Mouse (Mus musculus) embryo, embryonic 9.5 days (tissue): ENCODE results near the gene Cplx1.

Experiments
- DNase-seq: peaks from one replicate; pipeline ENCODE4 v3.0.0-alpha.2; 2017; ENCODE audit errors: extremely low spot score

The Cplx1 gene

DNA sequence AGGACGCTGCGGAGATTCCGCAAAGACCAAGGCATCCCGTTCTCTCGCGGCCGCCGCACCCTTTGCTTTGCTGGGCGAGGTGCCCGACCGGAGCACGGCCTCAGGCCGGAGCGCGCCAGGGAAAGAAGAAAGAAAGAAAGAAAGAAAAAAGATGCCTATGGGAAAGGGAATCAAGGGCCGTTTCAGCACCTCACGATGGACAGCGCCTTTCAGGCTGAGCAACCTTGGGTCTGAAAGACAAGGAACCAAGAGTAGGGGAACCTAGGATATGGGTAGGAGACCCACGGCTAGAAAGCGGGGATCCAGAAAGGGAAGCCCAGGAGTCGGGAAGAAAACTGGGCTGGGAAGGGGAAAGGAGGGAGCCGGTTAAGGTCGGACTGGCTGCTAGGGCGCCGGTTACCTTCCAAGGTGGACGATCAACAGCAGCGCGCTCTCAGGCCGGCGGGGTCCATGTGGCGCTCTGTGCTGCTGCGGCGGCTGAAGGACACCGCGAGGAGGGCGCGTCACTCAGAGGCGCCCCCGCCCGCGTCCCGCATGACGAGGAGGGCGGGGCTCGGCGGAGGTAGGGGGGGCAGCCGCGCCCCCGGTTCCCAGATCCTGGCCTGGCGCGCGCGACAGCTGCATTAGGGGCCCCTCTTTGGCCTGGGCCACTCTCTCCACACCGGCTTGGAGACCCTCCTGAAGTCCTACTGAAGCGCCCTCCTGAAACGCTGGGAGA lies at the start of gene Cplx1:
TSS of gene Cplx1 (minus strand) at position 536 of the 718 bp plus-strand sequence.
- DNase-seq = peak; percentile 72

DNA sequence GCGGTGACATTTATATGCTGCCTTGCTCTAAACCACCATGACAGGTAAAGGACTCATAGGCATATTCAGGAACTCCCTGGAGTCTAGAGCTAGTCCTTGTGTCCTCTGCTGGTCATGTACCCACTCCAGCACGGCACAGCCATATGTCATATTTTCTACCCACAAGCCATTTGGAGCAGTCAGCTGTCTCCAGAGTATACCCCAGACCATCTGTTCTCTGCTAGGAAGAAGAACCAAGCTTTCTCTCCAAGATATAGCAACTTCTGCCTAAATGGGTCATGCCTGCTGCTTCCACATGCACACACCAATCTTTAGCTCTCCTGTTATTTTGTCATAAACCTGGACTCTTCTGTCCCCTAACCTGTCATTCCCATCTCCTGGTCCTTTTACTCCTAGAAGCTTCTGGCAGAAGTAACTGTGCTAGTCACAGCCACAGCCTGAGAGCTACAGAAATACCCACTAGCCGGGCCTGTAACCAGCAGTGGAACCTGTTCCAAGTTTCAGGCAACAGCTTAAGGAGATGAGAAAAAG lies 31.6 kb upstream of the Cplx1 start:
- no peak for DNase-seq

DNA sequence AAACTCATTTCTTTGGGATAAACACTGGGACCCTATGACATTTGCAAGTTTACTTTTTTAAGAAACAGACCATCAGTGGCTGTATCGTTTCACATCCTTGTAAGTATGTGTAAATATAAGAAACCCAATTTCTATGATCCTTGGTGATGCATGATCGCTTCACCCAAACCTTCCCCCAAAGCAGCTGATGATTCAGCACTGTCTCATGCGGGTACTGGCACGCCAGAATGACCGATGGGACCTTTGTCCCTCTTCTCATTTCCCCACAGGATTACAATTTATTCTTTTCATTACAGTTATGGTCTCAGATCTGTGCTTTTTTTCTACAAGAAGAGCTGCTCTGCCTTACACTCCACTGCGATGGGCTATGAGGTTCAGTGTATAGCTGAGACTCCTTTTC lies 23.2 kb upstream of the Cplx1 start:
- no peak for DNase-seq

DNA sequence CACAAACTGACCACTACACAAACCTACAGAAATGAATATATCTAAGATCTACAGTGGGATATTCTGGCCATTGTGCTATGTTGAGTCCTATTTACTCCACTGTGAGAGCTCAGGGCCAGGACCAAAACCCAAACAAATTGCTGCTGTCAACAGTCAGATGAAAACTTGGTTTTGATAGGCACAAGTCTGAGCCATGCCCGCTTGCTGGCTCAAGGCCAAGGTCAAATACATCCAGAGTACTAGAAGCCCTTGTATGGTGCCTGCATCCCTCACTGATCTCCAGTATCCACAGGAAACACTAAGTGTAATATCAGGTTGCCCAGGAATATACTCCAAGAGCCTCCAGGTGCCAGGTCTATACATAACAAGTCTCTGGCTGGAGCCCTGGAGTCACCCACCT lies 21.2 kb upstream of the Cplx1 start:
- DNase-seq = no peak

DNA sequence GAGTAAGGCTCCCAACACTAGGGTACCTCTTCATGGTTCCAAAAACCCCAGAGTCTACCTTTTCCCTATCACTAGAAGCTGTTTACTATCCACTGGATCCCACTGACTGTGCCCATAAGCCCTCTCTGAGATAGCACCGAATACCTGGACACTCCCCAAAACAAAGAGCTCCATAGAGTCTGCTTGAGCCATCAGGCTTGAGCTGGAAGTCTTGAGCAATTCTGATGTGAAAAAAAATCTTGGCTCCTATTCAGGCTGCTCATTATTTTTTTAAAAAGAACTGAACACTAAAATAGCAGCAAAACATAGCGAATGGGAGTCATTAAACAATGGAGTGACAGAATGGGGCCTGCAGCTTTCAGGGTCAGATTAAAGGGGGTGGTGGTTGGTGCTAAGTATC lies 17.3 kb upstream of the Cplx1 start:
- no peak for DNase-seq

DNA sequence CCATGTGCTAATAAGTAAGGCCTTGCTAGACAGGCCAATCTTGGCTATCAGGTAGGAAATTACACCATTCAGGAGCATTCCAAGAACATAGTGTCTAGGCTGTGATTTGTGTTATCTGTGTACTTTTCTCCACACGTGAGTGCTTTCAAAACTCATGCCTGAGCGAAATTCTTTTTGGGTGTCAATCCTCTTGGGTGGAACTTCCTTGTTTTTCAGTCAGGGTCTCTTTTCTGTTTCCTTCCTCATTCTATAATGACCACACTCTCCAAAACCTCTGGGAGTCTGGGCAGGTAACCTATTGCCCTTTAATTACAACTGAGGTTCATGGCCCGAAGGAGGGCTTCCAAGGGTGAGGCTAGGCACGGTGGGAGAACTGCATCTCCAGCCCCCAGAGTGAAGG lies 16.7 kb upstream of the Cplx1 start:
- DNase-seq = no peak

DNA sequence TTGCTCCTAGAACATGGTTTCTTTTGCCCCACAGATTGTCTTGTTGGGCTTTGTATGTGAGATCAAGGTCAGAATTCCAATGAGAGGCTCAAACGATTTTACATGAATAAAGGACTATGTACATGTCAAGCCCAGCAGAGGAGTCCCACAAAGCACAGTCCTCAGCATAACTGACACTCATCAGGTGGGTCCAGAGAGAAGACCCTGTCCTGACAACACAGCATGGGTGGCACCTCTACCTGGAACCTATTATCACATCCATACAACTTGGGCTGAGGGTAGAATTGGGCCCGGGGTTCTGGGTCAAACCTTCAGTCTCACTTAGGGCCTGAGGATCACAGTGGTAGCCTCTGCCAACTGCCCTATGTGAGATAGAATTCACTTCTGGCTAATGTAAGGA lies 15.6 kb upstream of the Cplx1 start:
- no peak for DNase-seq

DNA sequence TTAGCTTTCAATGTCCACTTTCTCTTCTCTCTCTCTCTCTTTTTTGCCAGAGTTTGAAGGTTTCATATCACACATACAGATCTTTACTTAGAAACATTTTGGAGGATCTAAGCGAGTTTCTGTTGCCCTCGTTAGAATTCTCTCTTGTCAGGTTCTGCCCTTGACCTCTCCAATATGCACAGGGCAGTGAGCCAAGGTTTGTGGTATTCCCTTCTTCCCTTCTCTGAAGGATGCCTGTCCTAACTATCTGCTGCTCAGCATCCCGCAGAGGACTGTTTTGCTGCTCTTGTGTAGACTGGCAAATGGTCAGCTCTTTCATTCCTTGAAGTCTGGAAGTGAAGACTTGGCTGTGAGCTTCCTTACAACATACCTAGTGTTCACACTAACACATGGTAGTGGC lies 14.5 kb upstream of the Cplx1 start:
- no peak for DNase-seq

DNA sequence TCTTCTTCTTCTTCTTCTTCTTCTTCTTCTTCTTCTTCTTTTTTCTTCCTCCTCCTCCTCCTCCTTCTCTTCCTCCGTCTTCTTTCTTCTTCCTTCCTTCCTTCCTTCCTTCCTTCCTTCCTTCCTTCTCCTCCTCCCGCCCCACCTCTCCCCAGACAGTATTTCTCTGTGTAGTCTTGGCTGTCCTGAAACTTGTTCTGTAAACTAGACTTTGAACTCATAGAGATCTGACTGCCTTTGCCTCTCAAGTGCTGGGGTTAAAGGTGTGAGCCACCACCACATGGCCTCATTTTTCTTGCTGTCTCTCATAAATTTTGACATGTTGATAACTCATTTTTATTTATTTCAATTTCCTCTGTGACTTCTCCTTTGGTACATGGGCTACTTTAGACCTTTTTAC lies 12.7 kb upstream of the Cplx1 start:
- no peak for DNase-seq

DNA sequence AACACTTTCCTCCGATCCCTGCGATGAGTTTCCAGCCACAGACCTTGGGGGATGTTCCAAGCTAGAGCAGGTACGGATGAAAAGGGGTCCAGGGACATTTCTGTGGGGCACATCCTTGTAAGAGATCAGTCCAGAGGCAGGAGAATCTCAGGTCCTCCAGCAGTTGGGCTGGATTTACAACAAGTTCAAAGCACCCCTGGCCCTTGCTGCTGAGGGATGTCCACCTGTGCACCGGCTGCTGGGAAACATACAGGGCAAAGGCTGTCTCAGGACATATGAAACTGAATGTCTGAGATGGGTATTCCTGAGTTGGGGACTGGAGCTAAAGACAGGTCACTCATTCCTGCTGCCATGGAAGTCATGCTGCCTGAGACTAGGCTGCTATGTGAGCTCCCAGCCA lies 7.2 kb upstream of the Cplx1 start:
- no peak for DNase-seq

DNA sequence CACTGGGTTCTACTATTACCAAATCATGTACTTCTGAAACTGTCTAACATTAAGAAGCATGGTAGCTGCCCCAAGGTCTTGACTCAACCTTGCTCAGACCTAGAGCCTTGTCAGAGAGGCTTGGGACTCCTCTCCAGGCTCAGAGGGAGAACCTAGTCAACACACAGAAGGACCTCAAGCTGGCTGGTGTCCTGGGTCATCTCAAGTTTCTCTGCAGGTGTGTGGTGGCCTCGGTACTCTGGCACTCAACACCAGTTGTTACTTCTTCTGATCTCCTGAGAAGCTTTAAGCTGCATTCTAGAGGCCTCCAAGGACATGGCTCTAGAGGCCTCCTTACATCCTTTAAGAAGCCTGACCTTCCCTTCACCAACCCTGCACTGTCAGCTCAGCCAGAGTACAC lies 4.2 kb upstream of the Cplx1 start:
- no peak for DNase-seq

DNA sequence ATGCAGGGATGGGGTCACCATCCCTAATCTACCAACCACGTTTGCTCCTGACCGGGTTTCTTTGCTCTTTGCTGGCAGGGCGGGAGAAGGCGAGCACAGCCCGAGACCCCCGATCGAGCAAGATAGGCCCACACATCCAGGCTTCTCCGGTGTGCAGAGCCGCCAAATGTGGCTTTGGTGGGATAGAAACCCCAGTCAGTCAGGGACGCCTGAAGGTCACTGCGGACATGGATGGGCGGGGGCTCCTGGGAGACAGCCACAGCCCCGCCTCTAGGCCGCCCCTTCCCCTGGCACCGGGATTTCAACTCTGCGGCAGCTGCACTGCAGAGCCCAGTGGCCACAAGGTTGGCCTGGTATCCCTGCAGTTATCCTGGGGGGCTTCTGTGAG lies 377 bp upstream of the Cplx1 start:
- no peak for DNase-seq

DNA sequence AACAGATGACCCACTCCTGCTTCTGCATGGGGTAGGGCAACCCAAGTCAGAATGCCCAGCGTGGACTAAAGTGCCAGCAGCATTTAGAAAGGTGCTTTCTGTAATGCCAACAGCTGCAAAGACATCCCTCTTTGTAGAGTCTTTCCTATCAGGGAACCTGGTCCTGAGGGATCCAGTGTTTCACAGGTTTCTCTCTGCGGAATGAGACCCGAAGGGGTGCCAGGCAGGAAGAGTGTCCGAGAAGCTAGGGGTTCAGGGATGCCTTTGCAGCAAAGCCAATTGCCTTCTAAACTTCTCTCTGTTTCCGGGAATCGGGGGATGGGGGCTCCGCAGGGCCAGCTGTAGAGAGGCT lies 711 bp downstream of the Cplx1 start:
- DNase-seq = no peak

DNA sequence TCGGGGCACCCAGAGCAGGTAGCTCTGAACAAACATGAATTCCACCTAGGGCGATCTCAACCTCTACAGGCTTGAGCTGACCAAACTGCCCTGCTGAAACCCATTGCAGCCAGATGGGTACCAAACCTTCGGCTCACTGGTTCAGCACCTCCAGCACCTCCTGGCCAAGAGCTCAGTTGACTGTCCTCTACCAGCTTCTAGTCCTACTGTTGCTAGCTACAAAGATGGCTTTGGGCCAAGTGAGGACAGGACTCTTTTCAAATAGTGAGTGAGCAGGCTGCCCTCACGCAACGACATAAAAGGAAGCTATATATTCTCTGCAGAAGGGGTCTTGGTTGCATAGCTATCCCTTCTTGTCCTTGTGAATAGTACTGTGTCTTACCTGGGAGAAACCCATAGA lies 2.2 kb downstream of the Cplx1 start:
- DNase-seq = no peak

DNA sequence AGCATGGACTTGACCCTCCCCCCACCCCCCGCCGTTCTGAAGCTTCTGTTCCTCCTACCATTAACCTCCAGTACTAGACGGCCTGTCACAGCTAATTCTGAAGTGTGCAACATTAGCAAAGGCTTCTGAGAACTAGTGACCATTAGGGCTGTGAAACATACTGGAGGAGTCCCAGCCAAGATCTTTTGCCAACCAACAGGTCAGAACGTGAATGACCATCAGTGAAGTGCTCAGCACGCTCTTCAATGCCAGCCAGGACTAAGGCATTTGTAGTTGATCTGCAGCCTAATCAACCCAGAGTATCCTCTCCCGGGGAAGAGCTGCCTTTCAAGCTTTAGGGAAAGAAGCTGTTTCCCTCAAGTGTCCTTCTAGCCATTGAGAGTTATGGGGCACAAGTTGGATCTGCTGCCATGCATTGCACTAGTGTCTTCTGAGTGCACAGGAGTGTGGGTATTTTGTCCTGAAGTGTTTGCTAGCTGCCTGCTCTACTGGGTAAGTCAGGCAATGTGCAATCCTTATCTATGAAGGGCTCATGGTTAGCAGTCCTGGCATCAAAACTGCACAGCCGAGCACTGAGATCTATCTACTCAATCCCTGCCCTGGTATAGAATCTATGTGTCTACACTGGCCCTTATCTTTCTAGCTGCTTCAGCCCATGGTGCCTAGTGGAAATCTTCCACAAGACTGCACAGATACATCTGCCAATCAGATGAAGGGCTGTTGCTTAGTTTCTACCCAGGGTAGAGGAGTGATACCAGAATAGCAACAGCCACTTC lies 6.1 kb downstream of the Cplx1 start:
- no peak for DNase-seq

DNA sequence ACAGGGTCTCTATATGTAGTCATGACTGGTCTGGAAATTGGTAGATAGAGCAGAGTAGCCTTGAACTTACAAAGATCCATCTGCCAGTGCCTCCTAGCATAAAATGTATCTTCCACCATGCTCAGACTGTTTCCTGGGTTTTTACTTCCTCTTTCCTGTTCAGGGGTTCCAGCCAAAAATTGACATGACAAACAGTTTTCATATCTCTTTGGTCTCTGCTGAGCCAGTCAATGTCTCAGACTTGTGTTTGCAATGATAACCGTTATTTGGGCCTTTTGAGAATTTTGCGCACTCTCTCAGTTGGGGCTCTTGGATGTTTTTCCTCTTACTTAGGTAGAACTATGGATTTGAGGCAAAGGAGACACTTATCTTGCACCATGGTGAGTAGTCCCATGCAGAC lies 15.6 kb downstream of the Cplx1 start:
- DNase-seq = no peak

DNA sequence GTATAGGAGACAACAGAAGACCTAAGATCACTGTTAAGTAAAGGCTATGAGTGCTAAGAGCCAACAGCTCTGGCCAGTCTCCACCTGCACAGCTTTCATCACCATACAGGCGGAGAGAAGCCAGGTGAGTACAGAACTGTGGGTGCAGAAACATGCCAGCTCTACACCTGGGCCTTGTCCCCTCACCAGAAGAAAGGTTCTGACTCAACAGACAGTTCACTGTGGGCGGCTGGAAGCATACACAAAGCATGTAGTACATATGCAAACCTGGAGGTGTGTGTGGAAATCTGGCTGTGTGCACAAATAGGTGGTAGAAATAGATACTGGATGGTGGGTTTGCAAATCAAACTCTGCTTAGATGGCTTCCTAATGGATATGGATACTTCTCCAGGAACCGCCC lies 27.2 kb downstream of the Cplx1 start:
- DNase-seq = no peak

DNA sequence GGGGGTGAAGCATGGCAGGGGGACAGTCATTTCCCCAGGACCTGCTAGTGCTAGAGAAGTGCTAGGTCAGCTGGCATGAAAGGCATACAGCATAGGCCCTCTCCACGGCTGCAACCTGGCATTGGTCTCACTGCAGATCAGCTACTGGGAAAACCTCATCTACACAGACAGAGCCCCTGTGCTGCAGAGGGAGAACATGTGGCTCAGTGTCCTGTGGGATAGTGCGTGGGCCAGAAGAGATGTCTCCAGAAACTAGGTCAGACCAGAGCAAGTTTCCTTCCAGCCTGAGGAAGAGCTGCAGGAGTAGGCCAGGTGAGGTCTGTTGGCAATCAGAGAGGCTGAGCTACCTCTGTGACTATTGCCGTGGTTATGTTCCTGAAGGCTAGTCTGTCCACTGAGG lies 27.9 kb downstream of the Cplx1 start:
- no peak for DNase-seq

DNA sequence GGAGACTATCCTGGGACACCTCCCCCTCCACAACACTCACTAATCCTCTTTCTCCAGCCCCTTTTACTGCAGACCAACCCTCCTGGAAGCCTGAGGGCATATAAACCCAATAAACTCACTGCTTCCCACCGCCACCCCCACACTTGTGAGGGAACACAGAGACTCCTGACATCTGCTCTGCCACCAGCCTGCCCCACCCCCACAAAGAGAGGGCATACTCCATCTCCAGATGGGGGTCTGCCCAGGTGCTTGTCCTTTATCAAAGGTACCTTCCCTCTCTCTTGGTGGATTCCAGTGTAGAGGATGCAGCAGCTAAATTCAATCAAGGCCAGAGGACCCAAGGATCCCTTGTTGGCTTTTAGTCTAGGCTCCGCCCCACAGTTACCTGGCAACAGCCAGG lies 28.8 kb downstream of the Cplx1 start:
- no peak for DNase-seq

DNA sequence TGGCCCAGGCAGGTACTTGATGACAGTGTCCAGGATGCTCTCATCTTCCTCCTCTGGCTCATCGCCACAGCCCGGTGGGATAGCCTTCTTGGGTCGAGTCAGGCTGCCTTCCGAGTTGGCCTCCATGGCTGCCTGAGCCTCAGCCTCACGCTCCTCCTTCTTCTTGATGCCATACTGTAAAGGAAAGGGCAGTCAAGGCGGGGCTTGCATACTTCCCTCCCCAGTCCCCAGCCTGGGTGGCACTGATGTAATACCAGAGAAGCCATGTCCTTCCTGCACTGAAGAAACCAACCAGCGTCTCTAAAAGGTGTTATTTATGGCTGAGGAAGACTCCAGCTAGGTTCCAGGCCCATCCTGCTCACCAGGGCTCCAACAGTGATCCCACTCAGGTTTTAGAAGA lies 29.7 kb downstream of the Cplx1 start:
- no peak for DNase-seq

DNA sequence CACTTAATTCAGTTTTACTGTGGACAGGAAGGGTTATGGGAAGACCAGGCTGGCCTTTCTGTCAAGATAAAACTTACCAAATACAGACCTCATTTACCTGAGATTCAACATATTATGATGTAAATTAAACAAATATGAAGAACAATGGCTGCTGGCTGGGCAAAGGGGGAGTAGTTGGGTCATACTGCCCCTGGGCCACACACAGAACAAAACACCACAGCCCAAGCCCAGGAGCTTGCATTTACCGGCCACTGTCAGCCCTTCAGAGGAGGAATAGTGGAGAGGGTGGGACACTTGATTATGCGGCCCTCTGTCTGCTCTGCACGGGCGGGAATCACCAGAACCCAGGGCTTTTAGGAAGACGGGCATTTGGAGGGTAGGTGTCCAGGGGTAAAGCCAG lies 30.9 kb downstream of the Cplx1 start:
- no peak for DNase-seq

DNA sequence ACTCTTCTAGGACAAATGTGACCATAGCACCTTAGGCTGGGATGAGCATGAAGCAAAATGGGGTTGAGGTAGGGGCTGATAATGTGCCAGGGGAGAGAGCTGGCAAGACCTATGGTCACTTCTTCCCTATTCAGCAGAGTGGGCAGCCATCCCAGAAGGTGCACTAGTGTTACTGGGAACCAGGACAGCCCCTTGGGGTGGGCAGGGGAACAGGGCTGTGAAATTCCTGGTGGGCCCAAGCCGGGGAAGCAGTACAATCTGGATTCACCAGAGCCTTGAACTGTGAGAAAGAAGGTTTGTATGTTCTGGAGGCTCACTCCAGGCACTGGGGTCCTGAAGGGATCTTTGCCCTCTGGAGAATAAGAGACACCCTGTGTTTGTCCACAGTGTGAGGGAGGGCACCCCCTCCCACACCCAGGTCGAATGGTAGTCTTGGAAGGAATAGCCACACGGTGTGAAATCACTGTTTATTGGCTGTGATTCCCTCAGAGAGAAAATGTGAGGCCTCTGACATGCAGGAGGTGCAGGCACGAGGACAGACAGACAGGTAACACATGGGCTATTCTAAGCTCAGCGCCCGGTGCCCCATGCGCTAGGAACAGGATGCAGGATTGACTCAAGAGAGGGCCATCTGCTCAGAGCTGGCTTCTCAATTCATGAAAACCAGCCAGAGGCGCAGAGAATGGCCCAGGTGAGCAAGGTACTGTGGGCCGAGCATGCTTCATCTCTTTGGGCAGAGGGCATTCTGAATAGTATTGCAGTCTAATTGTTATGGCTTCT lies 31.5 kb downstream of the Cplx1 start:
- no peak for DNase-seq

DNA sequence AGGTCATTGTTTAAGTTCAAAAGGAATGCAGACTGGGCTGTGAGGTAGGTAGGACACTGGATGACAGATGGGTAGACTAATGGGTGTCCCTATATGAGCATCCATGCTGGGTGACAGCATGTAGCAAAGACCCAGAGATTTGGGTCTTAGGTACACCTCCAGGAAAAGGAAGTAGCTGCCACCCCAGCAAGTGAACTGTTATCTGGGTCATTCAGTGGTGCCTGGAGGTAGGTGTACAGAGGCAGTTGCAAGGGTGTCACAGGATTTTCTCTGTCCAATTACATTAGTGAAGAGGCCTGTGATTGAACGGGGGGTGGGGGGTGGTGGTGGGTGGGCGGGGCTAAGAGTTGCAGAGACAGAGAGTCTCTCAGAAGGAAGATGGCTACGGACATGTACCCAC lies 33.2 kb downstream of the Cplx1 start:
- DNase-seq = no peak
